ENCODE assay signal across 23 mouse cellular contexts in the genomic region with DNA sequence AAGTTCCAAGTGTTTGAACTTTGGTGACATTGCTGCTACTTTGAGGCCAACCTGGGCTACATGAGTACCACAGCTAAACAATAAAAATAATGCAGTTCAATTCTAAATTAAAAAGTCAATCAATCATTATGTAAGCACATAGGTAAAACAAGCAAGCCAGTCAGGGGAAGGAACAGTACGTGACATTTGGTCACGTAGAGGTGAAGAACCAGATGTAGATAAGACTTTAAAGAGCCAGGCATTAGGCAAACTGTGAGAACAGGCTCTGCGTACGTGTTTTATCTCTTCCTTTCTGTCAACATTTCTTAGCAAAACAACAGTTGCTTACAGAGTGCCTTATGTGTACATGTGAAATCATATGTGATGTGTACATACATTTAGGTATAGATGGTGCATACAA. TPM values are rescaled to one million over a fixed set of nuclear protein-coding genes. Genes with fewer than 3 reads are reported as not detected.
DNase-seq lines count a peak whose midpoint lies in the region; ATAC-seq and TF ChIP-seq lines count a peak whose summit lies in the region.
"Had no signal": no experiment of that assay in that cellular context is flagged by ENCODE, and none has a peak within 500 bp of the region (broad histone marks: within the 10 kb centered on the region; RNA-seq: fewer than 3 reads in every experiment).

No protein-coding gene starts in this region.

- intact Hi-C loops in heart, adult 2 months (cut with DNase I): loop anchor here (5.0 kb wide), 1 partner anchor 175 kb away; no protein-coding TSS in a partner anchor
- intact Hi-C loops in heart, postnatal 10 days (cut with DNase I): loop anchor here (5.0 kb wide), 1 partner anchor 70 kb away; no protein-coding TSS in a partner anchor

- no peak for TF ChIP-seq CTCF in heart, adult 2 months (IDR thresholded peaks at IDR 0.05)
- no peak for TF ChIP-seq CTCF in stomach, postnatal 0 days (IDR thresholded peaks at IDR 0.05; ENCODE audit: low read depth)

- TF ChIP-seq POLR2A in heart, adult 2 months (IDR thresholded peaks at IDR 0.05; ENCODE audit: insufficient read depth, low read depth, low read length): no peak

- 0 out of 2 replicates have a peak, but pooled peaks cover 3% of the 10 kb centered on the region for H3K79me2 ChIP-seq in heart, adult 2 months (replicated peaks; ENCODE audit: control insufficient read depth, insufficient read depth, low read length)

- no peak for TF ChIP-seq EP300 in heart, adult 2 months (IDR thresholded peaks at IDR 0.05; ENCODE audit: insufficient read depth, low read depth, low read length)
- no peak for TF ChIP-seq EP300 in stomach, postnatal 0 days (optimal IDR thresholded peaks at IDR 0.05)

- no peak for ATAC-seq in stomach, embryonic 15.5 days (ENCODE audit: insufficient read depth, low FRiP score, low read depth)
- no peak for ATAC-seq in stomach, postnatal 0 days (ENCODE audit: low FRiP score, low TSS enrichment)
- peak; percentile 30 for ATAC-seq in liver, embryonic 16.5 days (ENCODE audit: low read depth)

- H3K9ac ChIP-seq in heart, adult 2 months (ENCODE audit: low read depth, low read length): no peak overlapping the region
- no peak overlapping the region for H3K9ac ChIP-seq in stomach, embryonic 15.5 days
- H3K9ac ChIP-seq in stomach, postnatal 0 days (ENCODE audit: low read length): no peak overlapping the region
- no peak overlapping the region for H3K9ac ChIP-seq in liver, embryonic 16.5 days (ENCODE audit: low read depth, low read length)
- H3K9ac ChIP-seq: forebrain, postnatal 0 days; hindbrain, embryonic 13.5 days; limb, embryonic 12.5 days had no signal

- peak overlapping the region; percentile 57 for H3K27ac ChIP-seq in heart, adult 2 months
- H3K27ac ChIP-seq in stomach, embryonic 15.5 days: peak overlapping the region; percentile 49; the same call in 1 of the 2 replicates
- H3K27ac ChIP-seq in stomach, postnatal 0 days (replicated peaks): no peak overlapping the region; the same call in 1 of the 2 replicates
- peak overlapping the region; percentile 81 for H3K27ac ChIP-seq in liver, embryonic 16.5 days (ENCODE audit: low read length)
- H3K27ac ChIP-seq: forebrain, embryonic 10.5 days; limb, embryonic 12.5 days had no signal

- WGBS in heart, adult 2 months: 50% methylated on average over 4 of the region's 4 CpGs
- WGBS in stomach, embryonic 15.5 days: 59% methylated on average over 4 of the region's 4 CpGs
- WGBS in stomach, postnatal 0 days: 43% methylated on average over 4 of the region's 4 CpGs
- WGBS in liver, embryonic 16.5 days (ENCODE audit: insufficient replicate concordance): 6% methylated on average over 4 of the region's 4 CpGs

- peaks cover 7% of the 10 kb centered on the region for H3K36me3 ChIP-seq in heart, adult 2 months (ENCODE audit: control insufficient read depth, insufficient read depth, low read length)
- no peaks in the 10 kb centered on the region for H3K36me3 ChIP-seq in stomach, embryonic 15.5 days
- no peaks in the 10 kb centered on the region for H3K36me3 ChIP-seq in stomach, postnatal 0 days (ENCODE audit: control insufficient read depth, insufficient read depth, low read length)
- H3K36me3 ChIP-seq in liver, embryonic 16.5 days (ENCODE audit: control insufficient read depth, insufficient read depth): no peaks in the 10 kb centered on the region
- H3K36me3 ChIP-seq: forebrain, embryonic 10.5 days; heart, embryonic 10.5 days; hindbrain, embryonic 13.5 days; limb, embryonic 12.5 days; midbrain, embryonic 10.5 days had no signal

- H3K4me1 ChIP-seq in heart, adult 2 months (ENCODE audit: control insufficient read depth, insufficient read depth, low read length): peaks cover 3% of the 10 kb centered on the region
- 0 out of 2 replicates have a peak, but pooled peaks cover 8% of the 10 kb centered on the region for H3K4me1 ChIP-seq in stomach, embryonic 15.5 days
- H3K4me1 ChIP-seq in stomach, postnatal 0 days (replicated peaks; ENCODE audit: control insufficient read depth, insufficient read depth): peaks cover 11% of the 10 kb centered on the region
- H3K4me1 ChIP-seq in liver, embryonic 16.5 days (ENCODE audit: control insufficient read depth, low read depth, low read length): peaks cover 20% of the 10 kb centered on the region

- no peaks in the 10 kb centered on the region for H3K9me3 ChIP-seq in stomach, embryonic 15.5 days
- H3K9me3 ChIP-seq in stomach, postnatal 0 days (ENCODE audit: control insufficient read depth, low read length): no peaks in the 10 kb centered on the region
- H3K9me3 ChIP-seq in liver, embryonic 16.5 days (replicated peaks; ENCODE audit: control insufficient read depth, low read length): no peaks in the 10 kb centered on the region
- H3K9me3 ChIP-seq: forebrain, embryonic 10.5 days; heart, embryonic 10.5 days; hindbrain, embryonic 13.5 days; limb, embryonic 12.5 days; midbrain, embryonic 10.5 days had no signal

- no peak overlapping the region for H3K4me2 ChIP-seq in stomach, embryonic 15.5 days
- no peak overlapping the region for H3K4me2 ChIP-seq in stomach, postnatal 0 days (replicated peaks; ENCODE audit: low read depth)
- H3K4me2 ChIP-seq in liver, embryonic 16.5 days (ENCODE audit: low read depth, low read length): peak overlapping the region; percentile 95

- no peaks in the 10 kb centered on the region for H3K27me3 ChIP-seq in heart, adult 2 months (ENCODE audit: control insufficient read depth, insufficient read depth, low read length)
- no peaks in the 10 kb centered on the region for H3K27me3 ChIP-seq in stomach, embryonic 15.5 days (replicated peaks)
- no peaks in the 10 kb centered on the region for H3K27me3 ChIP-seq in stomach, postnatal 0 days (ENCODE audit: control insufficient read depth, insufficient read depth, low read length)
- H3K27me3 ChIP-seq in liver, embryonic 16.5 days (ENCODE audit: control insufficient read depth, insufficient read depth, low read depth, low read length): no peaks in the 10 kb centered on the region
- H3K27me3 ChIP-seq: hindbrain, embryonic 13.5 days; limb, embryonic 12.5 days; Patski had no signal

- no peak overlapping the region for H3K4me3 ChIP-seq in heart, adult 2 months
- H3K4me3 ChIP-seq in stomach, embryonic 15.5 days (replicated peaks): no peak overlapping the region
- H3K4me3 ChIP-seq in stomach, postnatal 0 days (ENCODE audit: low read depth, low read length): no peak overlapping the region
- H3K4me3 ChIP-seq in liver, embryonic 16.5 days (ENCODE audit: low read depth, low read length): no peak overlapping the region; the same call in 1 of the 2 replicates

- DNase-seq in heart, adult 2 months: no peak
- DNase-seq in heart, postnatal 10 days: no peak
- DNase-seq in stomach, postnatal 0 days (ENCODE audit: low spot score): no peak
- no peak for DNase-seq in retina, embryonic 14.5 days (ENCODE audit: low spot score)
- DNase-seq in thymus, adult 18-20 months: no peak
- no peak for DNase-seq in Muller cell, postnatal 12 days (ENCODE audit: inconsistent ontology term)
- DNase-seq: adrenal gland, adult 2 months; cerebellum, adult 11 months; cerebellum, postnatal 10 days; forebrain, postnatal 0 days; heart, postnatal 14 days; kidney, postnatal 4 days; lung, adult 18-20 months; lung, postnatal 10 days; thymus, postnatal 25 days had no signal

RNA-seq across cellular contexts. Expression of a gene that starts 0.9 kb away (rescaled TPM):
- total RNA-seq in heart, adult 2 months (2021): 100 to 1,000 TPM; 179 to 215 TPM
- polyA plus RNA-seq in heart, adult 2 months (2012; rRNA removed): 51.7 and 114 TPM in 2 replicates
- 100 to 1,000 TPM; 211 to 252 TPM for total RNA-seq in heart, postnatal 10 days (2021)
- 11.5 and 12.5 TPM in 2 replicates for polyA plus RNA-seq in stomach, embryonic 15.5 days (2015; fragmentation: Nextera tagmentation; extraction: Ambion mirVana)
- polyA plus RNA-seq in stomach, postnatal 0 days (2015; fragmentation: Nextera tagmentation; extraction: Ambion mirVana): 6.8 TPM in 2 replicates
- 3.8 and 4.5 TPM in 2 replicates for polyA plus RNA-seq in liver, embryonic 16.5 days (2015; fragmentation: Nextera tagmentation; extraction: Ambion mirVana)
